Mouse (Mus musculus) urinary bladder, postnatal 36 days (tissue): ENCODE measurements at regions not wholly inside any gene's neighbourhood (a gene's known extent, or its start where the extent isn't known, plus 50 kb on each side); places are given as distances from the start of the nearest gene placed in this dataset.

Source experiments
- DNase-seq, 2 experiments: peaks; one replicate each; pipeline ENCODE4 v3.0.0; 2022; ENCODE audit warnings: low spot score in 2 of 2, mixed read lengths in 1 of 2

GRCm38 (mm10) chr6:94911374-94911773, 205.7 kb upstream of the Kbtbd8 start:
- no peak for DNase-seq

- no peak for DNase-seq
Measured at GRCm38 (mm10) chr6:94900862-94901261, 200.9 kb upstream of the Lrig1 start.

- DNase-seq = no peak
Measured at GRCm38 (mm10) chr6:94898881-94899280, 198.9 kb upstream of the Lrig1 start.

GRCm38 (mm10) chr6:94890165-94890564, 190.2 kb upstream of the Lrig1 start:
- DNase-seq = no peak

- DNase-seq = no peak
Measured at GRCm38 (mm10) chr6:94889271-94889670, 189.3 kb upstream of the Lrig1 start.

GRCm38 (mm10) chr6:94881139-94881538, 181.2 kb upstream of the Lrig1 start:
- peak; percentile 30 to 48 for DNase-seq

GRCm38 (mm10) chr6:94875841-94876240, 175.9 kb upstream of the Lrig1 start:
- no peak for DNase-seq

GRCm38 (mm10) chr6:94875065-94875464, 175.1 kb upstream of the Lrig1 start:
- DNase-seq = no peak

- DNase-seq = no peak
Measured at GRCm38 (mm10) chr6:94874415-94874814, 174.5 kb upstream of the Lrig1 start.

GRCm38 (mm10) chr6:94867952-94868351, 168.0 kb upstream of the Lrig1 start:
- no peak for DNase-seq

GRCm38 (mm10) chr6:94865498-94865897, 165.5 kb upstream of the Lrig1 start:
- no peak for DNase-seq

GRCm38 (mm10) chr6:94858121-94858621, 158.2 kb upstream of the Lrig1 start:
- DNase-seq = no peak

GRCm38 (mm10) chr6:94850121-94850520, 150.2 kb upstream of the Lrig1 start:
- no peak for DNase-seq

GRCm38 (mm10) chr6:94849533-94849932, 149.6 kb upstream of the Lrig1 start:
- DNase-seq = no peak

- no peak for DNase-seq
Measured at GRCm38 (mm10) chr6:94848437-94848836, 148.5 kb upstream of the Lrig1 start.

GRCm38 (mm10) chr6:94845821-94846220, 145.9 kb upstream of the Lrig1 start:
- DNase-seq = no peak

GRCm38 (mm10) chr6:94842856-94843255, 142.9 kb upstream of the Lrig1 start:
- DNase-seq = no peak

- DNase-seq = no peak
Measured at GRCm38 (mm10) chr6:94841881-94842280, 141.9 kb upstream of the Lrig1 start.

- no peak for DNase-seq
Measured at GRCm38 (mm10) chr6:94835742-94836141, 135.8 kb upstream of the Lrig1 start.

- DNase-seq = no peak
Measured at GRCm38 (mm10) chr6:94834551-94834950, 134.6 kb upstream of the Lrig1 start.

GRCm38 (mm10) chr6:94830801-94831200, 130.8 kb upstream of the Lrig1 start:
- DNase-seq = no peak

- peak in 1 of 2 experiments; percentile 4 for DNase-seq
Measured at GRCm38 (mm10) chr6:94829246-94829645, 129.3 kb upstream of the Lrig1 start.

GRCm38 (mm10) chr6:94826656-94827055, 126.7 kb upstream of the Lrig1 start:
- DNase-seq = no peak

- no peak for DNase-seq
Measured at GRCm38 (mm10) chr6:94818220-94818619, 118.3 kb upstream of the Lrig1 start.
